Mouse (Mus musculus) thymus, postnatal 10 days (tissue): Measurements from ENCODE around the gene Kifc5b.
"Not testable (repeated sequence)": the region's sequence is repeated elsewhere in the genome, so short reads cannot be mapped to it uniquely, and the experiment has no call there.

Experiments
- DNase-seq, 2 experiments: peaks; one replicate each; pipeline ENCODE4 v3.0.0; 2021; ENCODE audit warnings: low spot score in 2 of 2

The Kifc5b gene

DNA sequence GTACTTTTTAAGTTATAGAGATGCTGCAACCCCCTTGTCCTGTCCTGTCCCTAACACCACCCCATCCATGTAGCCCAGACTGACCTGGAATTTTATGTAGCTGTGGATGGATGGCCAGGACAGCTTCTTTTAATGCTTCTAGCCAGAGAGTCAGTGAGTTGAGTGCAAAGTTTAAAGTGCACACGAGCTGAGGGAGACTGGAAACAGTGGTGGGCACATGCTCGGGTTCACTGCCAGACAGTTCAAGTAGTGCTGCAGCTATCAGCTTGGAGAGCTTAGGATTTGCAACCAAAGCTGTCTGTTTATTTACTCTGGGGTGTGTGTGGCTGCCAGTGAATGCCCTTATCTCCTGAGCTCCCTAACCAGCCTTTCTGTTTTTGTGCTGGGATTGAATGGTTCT, 2.6 kb downstream of the Kifc5b start:
- not testable (repeated sequence) for DNase-seq

GRCm38 (mm10) chr17:26922368-26922767, 5.5 kb downstream of the Kifc5b start:
- not testable (repeated sequence) for DNase-seq

GRCm38 (mm10) chr17:26925414-26925813, 8.5 kb downstream of the Kifc5b start:
- not testable (repeated sequence) for DNase-seq

GRCm38 (mm10) chr17:26931795-26932194, 14.9 kb downstream of the Kifc5b start:
- not testable (repeated sequence) for DNase-seq

- DNase-seq = peak; percentile 95 to 99
Measured at GRCm38 (mm10) chr17:26932839-26933398, 16.0 kb downstream of the Kifc5b start, which contains the start of gene Phf1. TSS of gene Phf1 (plus strand) at chr17:26933052.

GRCm38 (mm10) chr17:26933419-26933818, 16.5 kb downstream of the Kifc5b start:
- DNase-seq = no peak

DNA sequence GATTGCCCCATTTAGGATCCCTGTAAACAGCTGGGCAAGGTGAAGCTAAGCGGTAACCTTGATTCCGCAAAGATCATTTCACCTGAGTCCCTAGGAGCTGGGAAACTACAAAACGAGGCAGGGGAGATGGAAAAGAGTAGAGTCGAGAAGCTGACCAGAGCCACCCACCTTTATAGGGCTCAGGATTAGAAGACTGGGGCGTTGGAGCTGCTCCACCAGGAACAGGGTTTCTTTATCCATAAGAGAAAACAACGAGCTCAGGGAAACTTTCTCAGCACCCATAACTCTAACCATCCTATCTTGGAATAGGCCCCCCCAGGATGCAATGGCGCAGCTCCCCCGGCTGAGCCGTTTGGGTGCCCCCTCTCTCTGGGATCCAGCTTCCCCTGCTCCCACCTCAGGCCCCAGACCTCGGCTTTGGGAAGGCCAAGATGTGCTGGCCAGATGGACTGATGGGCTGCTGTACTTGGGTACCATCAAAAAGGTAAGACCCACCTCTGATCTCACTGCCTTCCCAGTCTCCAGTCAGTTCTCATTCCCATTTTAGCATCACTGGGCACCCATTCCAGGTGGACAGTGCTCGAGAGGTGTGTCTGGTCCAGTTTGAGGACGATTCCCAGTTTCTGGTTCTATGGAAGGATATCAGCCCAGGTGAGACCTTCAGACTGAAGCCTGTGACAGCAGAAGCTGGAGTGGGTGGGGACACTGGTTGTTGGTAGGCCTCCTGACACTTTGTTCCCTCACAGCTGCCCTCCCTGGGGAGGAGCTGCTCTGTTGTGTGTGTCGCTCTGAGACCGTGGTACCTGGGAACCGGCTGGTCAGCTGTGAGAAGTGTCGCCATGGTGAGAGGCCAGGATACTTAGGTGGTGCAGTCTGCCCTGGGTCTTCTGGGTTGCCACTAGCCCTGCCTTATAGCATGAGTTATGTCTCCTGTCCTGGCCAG, 17.3 kb downstream of the Kifc5b start:
- no peak for DNase-seq

DNA sequence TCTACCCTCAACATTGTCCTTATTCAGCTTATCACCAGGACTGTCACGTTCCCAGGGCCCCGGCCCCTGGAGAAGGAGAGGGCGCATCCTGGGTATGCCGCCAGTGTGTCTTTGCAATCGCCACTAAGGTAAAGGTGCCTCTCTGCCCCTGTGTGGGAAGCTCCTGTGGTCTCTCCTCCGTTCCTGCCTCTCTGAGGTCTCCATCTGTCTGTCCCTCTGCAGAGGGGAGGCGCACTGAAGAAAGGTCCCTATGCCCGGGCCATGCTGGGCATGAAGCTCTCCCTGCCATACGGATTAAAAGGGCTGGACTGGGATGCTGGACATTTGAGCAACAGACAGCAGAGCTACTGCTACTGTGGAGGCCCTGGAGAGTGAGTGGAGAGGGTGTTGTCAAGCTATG, 18.1 kb downstream of the Kifc5b start:
- DNase-seq = no peak

GRCm38 (mm10) chr17:26936453-26936852, 19.6 kb downstream of the Kifc5b start:
- no peak for DNase-seq

DNA sequence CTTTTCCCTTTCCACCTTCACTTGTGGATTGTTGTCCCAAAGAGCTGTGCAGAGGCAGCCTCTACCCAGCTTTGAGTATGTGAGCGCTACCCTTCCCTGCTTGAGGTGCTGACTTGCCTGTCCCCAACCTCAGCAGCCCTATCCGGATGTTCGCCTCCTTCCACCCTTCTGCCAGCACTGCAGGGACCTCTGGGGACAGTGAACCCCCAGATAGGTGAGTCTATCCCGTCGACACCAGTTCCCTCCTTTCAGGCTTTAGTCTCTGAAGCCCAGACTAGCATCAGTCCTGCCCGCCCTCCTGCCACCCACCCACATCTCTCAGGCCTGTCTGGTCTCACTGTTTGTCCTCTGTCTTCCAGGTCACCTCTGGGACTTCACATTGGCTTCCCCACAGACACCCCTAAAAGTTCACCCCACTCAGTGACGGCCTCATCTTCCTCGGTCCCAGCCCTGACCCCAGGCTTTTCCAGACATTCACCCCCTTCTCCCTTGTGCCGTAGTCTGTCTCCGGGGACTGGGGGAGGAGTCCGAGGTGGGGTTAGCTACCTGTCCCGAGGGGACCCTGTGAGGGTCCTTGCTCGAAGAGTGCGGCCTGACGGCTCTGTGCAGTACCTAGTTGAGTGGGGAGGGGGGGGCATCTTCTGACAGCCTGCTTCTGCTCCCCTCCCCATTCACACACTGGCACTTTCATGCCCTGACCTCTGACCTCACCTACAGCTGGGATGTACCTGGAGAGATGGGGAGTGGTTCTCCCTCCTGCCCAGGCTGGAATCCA, 20.2 kb downstream of the Kifc5b start:
- no peak for DNase-seq

DNA sequence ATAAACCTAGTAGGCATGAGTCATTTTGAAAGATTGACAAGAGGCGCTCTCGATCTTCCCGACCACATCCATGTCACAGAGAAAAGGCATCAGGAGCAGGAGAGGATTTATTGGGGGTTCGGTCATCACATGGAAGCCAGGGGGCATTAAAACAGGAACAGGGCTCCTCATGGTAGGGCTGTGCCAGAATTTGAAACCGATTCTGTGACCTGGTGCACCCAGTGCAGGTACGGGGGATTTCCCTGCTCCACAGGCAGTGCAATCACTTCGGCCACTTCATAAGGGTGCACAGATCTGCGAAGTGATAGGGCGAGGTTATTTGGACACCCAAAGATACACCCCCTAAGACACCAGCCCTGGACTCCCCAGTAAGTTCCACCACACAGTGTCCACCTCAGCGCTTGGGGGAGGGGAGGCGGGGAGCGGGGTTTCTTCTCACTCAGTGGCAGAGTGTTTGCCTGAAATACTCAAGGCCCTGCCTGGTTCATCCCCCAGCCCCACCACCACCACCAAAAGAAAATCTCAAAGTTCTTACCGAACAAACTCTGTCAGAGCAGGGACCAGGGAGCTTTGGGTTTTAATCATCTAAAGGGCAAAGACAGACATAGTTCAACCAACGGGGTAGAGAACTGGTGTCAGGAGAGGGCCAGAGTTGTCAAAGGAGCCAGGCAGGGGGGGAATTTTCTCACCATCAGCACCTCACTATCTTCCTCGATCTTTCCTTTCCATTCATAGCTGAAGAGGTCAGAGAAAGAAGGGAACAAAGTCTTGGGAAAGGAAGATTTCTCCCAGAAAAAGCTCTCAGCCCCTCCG, 21.2 kb downstream of the Kifc5b start:
- DNase-seq = no peak

DNA sequence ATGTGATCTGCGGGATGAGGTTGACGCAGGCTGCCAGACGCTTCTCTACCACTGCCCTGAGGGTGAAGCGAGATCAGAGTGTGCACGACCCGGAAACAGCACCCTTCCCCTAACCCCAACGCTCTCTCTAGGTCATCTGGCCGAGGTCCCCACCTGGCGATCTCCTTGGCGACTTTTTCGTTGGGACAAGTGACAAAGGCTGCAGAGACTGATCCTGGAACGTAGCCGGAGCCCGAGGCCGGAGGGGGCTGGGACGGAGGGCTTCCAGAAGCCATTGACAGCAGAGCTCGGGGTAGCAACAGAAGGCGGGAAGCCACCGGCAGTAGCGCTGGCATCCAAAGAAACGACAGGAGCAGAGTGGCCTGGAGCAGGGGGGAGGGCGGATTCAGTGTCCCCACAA, 21.8 kb downstream of the Kifc5b start:
- peak in 1 of 2 experiments; percentile 51 for DNase-seq

- DNase-seq = peak; percentile 99
Measured at GRCm38 (mm10) chr17:26939178-26939972, 22.5 kb downstream of the Kifc5b start, which contains the start of gene Cuta. TSS of gene Cuta (minus strand) at chr17:26939569.

DNA sequence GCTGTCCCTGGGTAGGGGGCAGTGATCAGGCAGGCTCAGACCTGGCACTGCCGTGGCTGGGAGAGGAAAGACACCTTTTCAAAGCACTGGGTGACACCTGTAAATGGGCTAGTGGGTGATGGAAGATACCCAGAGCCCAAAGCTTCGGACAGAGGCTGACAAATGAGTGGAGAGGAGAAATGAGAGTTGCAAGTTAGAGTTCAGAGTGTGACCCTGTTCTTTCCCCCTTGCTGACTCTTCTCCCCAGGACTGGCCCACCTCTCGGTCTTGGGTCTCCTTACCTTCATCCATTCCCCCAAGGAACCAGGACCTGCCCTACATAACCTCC, 23.0 kb downstream of the Kifc5b start:
- no peak for DNase-seq

- no peak for DNase-seq
Measured at GRCm38 (mm10) chr17:26941031-26941789, 24.3 kb downstream of the Kifc5b start, which contains the start of gene Syngap1. TSS of gene Syngap1 (plus strand) at chr17:26941253.

- no peak for DNase-seq
Measured at GRCm38 (mm10) chr17:26941841-26942570, 25.1 kb downstream of the Kifc5b start.

DNA sequence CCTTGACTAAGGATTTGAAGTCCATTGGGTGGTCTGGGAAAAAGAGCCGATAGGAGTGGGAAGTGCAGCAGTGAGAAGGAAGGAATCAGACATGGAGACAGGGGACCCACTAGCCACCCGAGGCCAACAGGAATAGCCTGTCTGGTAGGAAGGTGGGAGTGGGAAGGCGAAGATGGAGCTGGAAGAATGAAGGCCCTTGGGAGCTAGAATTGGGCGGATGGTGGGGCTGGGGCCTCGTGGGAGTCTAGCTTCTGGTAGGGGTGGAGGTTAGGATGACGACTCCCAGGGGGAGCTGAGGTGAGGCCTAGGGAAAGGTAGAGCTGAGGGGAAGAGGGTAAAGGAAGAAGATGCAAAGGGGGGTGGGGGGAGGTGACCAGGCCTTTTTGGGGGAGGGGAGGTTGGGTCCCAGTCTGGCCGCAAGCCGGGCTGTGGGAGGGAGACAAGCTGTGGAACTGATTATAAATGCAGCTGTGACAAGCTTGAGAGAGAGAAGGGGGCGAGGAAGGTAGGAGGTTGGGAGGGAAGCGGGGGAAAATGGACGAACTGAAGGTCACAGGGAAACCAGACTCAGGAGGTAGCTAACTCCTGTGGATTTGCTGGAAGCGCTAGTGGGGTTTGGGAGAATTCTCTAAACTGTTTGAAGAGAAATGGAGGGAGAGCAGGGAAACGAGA, 29.1 kb downstream of the Kifc5b start:
- no peak for DNase-seq

DNA sequence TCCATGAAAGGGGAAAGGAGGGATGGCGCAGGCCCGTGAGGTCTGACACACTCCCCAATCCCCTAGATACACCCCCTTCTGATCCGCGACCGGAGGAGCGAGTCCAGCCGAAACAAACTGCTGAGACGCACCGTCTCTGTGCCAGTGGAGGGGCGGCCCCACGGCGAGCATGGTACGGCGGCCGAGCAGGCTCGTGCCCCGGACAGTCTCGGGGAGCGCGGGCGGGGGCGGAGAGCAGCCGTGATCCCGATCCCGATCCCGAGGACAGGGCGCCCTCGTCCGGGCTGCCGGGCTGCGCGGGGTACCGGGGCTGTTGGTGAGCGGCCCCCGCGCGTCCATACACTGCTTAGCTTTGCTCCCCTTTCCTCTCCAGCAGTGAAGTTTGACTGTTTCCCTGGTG, 29.7 kb downstream of the Kifc5b start:
- no peak for DNase-seq
